Mouse (Mus musculus): ENCODE results near the gene Akip1.

The Akip1 gene

DNA sequence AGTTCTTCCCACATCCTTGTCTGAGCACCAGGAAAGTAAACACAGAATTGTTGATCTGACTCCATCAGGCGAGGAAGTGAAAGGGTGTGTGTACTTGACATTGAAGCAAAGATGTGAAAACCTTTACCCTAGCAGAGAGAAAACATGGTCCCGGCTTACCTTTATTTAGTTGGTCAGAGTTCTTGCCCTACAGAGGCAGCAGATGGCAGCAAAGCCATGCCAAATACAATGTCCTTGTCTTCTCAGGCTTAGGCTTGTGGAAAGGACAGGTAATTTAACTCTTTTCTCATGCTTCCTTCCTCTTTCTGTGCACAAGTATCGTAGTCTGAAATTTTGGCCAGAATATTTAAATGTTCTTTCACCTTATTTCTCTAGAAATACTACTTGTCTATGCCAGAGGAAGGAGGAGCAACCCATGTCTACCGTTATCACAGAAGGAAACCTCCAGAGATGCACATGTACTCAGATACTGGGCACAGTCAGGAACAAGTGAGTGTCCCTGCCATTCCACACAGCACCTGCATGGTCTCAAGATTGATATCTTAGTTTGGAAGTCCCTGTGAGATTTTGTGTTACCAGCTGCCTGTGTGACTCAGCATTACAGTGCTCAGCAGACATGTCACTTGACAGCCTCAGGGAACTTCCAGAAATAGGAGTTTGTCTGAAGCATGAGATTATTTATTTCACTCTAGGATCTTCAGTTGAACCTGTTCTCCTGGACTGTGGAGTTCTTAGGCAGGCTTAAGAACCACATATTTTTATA, 3.7 kb downstream of the Akip1 start:
- peak; percentile 50 for DNase-seq (ENCODE audit: low read depth, low spot score)

DNA sequence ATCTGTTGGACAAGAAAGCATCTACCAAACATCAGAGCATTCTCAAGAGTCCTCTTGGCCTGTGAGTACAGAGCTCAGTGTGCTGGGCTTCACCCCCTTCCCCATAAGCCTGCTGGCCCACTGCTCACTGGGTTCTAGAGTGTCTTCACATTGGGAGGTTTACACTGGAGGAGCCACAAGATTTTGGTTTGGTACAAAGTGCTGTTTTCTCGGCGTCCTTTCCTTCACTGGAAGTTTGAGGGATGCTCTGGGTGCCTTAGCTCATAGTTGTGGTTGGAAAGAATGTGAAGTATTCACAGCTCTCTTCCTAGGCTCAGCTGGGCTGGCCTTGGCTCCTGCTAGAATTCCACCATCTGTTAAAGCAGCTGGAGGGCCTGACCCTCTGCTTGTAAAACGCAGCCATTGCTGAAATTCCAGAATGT, 5.5 kb downstream of the Akip1 start:
- no peak for DNase-seq (ENCODE audit: low read depth, low spot score)

DNA sequence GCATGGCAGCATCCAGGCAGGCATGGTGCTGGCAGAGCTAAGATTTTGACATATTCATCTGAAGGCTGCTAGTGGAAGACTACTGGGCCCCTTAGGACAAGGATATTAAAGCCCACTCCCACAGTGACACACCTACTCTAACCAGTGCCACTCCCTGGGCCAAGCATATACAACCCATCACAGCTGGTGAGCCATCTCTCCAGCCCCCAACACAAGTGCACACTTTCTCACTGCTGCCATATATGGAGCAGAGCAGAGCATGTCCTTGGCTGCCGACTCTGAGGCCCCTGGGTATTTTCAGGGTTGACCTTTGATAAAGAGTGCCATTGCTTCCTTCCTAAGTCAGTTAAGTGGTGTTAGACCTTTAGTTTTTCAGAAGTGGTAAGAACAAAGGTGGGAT, 6.6 kb downstream of the Akip1 start:
- no peak for DNase-seq (ENCODE audit: low read depth, low spot score)

DNA sequence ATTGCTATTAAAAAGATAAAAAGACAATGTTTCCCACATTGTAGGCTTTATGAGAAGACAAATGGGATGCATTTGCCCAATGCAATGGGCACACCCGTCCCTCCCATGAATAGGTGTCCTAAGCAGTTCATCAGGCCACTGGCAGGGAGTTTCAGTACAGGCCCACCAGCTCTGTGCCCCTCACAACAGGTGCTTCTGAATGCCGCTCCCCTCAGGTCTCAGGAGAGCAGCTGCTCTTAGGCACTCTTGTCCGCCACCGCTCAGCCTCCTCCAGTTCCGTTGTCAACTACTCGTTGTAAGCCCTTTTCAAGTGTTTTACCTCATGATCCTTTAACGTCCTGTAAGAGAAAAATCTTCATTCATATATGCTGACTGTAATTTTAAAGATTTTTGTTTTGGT, 8.7 kb downstream of the Akip1 start:
- no peak for DNase-seq (ENCODE audit: low read depth, low spot score)

DNA sequence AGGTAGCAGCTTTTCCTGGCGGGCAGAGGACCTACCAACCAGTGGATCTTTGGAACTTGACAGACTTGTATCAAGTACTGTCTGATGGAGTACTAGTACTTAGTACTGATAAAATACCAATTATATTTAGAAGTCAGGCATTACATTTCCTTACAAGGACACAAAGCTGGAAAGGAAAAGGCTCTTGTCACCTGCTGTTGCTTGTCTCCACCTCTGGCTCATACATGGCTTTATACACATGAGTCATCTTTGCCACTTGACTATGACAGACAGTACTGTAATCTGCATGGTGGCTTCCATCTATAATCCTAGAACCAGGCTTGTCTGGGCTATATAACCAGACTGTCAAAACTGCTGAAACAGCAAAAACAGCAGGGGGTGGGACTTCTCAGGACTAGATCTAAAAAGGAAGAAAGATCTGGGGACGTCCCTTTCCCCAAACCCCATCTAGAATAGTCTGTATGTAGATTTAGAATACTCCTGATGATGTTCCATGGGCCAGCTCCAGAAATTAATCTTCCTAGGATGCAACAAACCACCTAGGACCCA, 10.0 kb downstream of the Akip1 start:
- no peak for DNase-seq (ENCODE audit: low read depth, low spot score)

DNA sequence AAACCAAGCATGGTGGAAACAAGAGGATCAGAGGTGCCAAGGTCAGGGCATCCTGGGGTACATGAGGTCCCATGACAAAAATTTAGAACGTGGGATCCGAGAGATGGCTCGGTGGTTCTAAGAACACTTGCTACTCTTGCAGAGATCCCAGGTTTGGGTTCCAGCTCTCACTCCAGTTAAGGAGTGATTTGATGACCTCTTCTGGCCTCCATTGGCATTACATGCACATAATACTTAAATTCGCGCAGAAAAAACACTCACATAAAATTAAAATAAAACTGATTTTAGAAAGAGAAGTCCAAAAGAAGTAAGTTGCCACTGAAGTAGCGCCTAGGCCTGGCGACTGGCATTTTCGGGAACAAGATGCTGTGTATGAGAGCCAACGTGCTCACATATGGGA, 15.8 kb downstream of the Akip1 start:
- peak; percentile 43 for DNase-seq (ENCODE audit: low read depth, low spot score)

DNA sequence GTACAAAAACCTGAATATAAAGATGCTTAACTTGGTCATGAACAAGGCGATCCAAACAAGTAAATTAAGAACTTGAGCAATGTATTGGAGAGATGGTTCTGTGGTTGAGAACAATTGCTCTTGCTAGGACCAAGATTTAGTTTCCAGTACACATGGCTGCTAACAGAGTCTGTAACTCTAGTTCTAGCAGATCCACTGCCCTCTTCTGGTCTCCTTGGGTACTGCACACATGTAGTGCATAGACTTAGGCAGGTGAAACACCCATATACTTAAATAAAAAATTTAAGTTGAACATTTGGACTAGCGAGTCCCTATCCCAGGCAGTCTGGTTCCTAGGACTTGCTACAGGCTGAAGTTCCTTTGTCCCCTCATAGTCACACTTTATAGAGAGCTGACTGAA, 19.1 kb downstream of the Akip1 start:
- no peak for DNase-seq (ENCODE audit: low read depth, low spot score)

DNA sequence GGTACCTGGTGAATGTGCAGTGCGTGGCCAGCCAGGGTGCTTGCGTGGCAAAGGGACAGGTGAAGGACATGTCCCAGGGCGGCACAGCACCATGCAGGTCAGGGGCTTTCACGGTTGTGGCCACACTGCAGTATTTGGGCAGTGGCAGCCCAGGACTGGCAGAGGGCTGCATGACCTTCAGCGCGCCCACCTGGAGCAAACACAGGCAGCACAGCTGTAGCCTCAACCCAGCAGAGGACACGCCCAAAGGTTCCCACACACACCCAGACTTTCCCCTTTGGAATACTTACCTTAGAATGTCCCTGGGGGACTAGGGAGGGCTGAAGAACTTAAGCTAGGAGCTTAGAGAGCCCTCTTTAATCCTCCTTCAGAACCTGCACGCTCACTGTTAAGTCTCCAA, 19.6 kb downstream of the Akip1 start:
- no peak for DNase-seq (ENCODE audit: low read depth, low spot score)

DNA sequence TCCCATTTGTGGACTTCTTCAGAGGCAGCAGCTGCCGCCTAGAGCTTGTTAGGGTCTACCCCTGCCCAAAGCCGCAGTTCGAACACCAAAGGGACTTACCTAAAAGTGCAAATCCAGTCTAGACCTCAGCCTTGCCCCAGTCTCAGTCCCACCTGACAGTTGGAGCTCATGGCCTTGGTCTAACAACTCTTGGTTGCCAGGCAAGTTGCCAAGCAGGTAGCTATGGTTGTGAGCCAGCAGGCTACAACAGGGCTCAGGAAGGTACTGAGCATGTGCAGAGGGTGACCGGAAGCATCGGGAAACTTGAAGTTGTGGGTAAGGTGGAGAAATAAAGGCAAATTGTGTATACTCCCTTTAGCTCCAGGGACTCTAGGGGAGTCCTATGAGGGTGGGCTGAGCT, 20.2 kb downstream of the Akip1 start, which contains the start of gene BC051019:
Gene BC051019 (minus strand): TSS at position 154 of the 400 bp plus-strand sequence.
- DNase-seq (ENCODE audit: low read depth, low spot score): no peak

DNA sequence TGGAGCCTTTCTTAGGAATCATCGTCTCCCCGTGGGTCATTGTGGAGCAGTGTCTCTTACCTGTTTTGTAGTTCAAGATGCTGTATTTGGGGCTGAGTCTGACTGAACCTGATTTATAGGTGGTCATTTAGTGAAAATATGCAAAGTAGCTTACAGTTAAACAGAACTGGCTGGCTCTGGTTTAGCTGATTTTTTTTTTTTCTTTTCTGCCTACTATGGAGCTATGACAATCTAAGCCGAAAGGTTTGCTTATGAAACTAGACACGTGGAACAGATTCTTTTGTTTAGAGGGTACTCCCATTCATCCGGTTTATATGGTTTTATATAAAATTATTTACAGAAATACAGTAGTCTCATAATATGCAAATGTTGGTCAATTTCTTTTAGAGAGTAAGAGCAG, 28.1 kb downstream of the Akip1 start, which contains the start of gene Ascl3:
Gene Ascl3 (minus strand): TSS at position 101 of the 400 bp plus-strand sequence.
- DNase-seq (ENCODE audit: low read depth, low spot score): no peak

DNA sequence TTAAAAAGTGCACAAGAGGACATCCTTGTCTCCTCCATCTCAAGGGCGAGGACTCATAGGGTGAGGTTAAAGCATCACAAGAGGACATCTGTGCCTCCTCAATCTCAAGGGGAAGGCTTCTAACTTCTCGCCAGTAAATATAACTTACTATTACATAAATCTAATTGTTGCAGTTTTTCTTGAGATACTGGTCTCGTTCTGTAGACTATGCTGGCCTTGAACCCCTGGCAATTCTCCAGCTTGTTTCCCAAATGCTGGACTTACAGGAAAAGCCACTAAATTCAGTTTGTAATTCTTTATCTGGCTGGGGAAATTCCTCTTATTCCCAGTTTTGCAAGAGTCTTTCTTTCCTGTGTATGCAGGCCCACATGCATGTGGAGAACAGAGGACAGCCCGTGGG, 31.3 kb downstream of the Akip1 start:
- DNase-seq (ENCODE audit: low read depth, low spot score): no peak

DNA sequence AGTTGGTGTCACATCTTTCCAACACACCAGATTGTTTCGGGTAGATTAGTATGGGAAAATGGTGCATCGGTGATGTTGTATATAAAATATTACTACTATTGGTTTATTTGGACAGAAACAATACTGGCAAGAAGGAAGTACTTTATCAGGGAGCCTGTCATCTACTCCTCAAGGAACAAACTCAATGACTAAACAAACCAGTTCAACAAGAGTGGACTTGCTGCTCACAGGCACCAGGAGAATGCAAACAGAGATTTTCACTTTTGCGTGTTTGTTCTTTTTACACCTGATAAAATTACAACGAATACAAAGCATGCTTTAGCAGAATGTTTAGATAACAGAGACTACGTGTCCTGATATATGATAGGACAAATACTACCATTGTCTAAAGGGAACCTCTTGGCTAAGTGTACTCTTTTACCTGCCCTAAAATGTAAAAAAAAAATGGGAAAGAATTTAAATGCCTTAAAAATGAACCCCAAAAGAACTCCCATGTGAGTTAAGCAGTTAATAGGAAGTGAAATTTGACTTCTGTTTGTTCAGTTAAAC, 36.4 kb downstream of the Akip1 start:
- no peak for DNase-seq (ENCODE audit: low read depth, low spot score)

DNA sequence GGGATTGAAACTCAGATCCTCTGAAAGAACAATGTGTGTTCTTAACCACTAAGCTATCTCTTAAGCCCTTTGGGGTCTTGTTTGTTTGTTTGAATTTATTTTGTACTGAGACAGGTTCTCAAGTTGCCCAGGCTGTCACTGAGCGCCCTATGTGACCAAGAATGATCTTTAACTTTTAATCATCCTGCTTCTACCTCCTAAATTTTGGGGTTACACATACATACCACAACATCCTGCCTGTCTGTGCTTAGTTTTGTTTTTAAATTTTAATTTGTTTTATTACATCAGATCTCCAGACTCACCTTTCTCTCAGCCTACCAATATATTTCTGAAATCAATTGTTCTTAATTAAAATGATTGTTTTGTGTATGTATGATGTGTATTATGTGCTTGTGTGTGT, 37.6 kb downstream of the Akip1 start:
- DNase-seq (ENCODE audit: low read depth, low spot score): no peak

DNA sequence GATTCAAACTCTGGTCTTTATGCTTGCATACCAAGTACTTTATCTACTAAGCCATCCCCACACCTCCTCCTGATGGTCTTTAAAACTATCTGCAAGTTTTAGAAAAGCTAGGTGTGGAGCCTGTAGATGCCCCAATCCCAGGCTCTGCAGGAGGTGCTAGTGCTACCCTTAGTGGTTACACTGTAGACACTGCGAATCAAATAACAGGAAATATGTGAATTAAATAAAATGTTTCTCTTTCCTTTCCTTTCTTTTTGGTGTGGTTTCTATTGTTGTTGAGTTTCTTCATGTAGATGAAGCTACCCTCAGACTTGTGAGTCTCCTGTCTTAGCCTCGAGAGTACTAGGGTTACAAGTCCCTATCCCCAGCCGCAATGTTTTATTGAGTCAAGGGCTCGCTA, 38.2 kb downstream of the Akip1 start:
- no peak for DNase-seq (ENCODE audit: low read depth, low spot score)

DNA sequence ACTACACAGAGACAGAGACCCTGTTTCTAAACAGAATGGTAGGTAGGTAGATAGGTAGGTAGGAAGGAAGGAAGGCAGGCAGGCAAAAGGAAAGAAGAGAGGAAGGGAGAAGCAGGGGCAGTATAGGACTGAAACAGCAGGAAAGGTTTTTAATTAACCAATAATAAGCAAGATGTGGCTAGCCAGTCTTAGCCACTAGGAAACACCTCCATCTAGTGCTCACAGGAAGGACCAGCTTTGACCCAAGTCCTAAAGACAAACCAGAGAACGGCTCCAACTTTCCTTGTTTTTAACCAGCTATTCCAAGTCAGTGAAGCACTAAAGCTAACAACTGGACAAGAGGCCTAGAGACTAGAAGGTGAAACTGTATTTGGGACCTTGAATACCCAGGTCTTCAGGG, 44.3 kb downstream of the Akip1 start:
- DNase-seq (ENCODE audit: low read depth, low spot score): no peak

DNA sequence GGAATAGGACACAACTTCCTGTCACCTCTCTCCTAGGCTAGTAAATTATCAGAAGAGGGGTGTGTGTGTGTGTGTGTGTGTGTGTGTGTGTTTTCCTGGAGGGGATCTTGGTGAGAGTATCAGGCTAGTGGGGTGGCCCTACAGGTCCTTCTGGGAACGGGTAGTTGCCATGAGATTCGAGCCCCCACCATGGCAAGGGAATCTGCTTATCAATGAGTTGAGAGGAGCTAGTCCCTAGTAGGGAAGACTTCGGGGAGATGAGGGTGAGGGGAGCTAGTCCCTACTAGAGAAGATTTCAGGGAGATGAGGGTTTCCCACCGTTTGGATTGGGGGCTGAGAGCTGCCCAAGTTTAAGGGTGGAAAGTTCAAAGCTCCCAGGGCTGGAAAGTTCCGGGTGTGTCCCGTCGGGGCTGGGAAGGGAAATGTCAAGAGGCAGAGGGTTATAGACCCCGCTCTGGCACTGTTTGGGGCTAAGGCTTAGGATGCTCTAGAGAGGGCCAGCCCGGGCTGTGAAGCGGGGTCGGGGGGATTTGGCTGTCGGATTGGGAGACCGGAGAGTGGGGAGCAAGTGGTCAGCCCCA, 48.0 kb downstream of the Akip1 start:
- no peak for DNase-seq (ENCODE audit: low read depth, low spot score)

DNA sequence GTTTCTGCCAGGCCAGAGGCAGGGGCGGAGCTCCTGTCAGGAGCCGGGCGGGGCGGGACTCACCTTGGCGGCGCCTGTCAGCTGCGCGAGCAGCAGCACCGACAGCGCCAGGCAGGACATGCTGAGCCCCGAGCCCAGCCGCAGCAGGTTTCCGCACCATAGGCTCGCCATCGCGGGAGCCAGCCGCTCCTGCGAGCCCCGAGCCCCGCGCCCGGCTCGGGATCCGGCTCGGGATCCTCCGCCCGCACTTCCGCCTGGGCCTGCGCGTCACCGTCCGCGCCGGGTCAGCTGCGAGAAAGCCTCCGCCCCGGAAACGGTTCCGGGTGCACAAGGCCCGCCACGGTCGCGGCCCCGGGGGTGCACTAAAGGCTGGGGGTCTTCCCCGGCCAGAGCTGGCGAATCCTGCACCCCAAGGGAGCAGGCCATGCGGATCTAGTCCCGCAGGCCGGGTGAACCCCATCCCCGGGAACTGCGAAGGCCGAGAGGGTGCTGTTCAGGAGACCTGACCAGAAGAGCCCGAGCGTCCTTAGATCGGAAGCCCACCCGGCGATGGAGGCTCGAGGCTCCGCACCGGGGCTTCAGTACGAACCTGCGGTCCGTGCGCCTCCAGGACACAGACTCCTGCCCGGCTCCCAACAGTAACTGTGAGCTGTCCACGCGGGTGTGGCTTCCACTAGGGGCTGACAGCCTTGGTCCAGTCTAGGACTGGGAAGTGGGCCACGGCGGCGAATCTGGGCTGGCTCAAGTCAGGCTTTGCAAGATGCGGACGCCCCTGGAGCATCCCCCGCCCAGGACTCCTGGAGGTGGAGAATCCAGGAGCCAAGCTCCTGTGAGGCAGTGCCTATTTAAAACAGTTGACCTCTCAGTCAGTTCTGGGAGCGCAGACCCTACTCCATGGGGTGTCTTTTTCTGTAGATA, 48.8 kb downstream of the Akip1 start, which contains the start of gene Tmem9b:
Gene Tmem9b (minus strand): TSS at position 868 of the 918 bp plus-strand sequence.
- DNase-seq (ENCODE audit: low read depth, low spot score): peak; percentile 41

DNA sequence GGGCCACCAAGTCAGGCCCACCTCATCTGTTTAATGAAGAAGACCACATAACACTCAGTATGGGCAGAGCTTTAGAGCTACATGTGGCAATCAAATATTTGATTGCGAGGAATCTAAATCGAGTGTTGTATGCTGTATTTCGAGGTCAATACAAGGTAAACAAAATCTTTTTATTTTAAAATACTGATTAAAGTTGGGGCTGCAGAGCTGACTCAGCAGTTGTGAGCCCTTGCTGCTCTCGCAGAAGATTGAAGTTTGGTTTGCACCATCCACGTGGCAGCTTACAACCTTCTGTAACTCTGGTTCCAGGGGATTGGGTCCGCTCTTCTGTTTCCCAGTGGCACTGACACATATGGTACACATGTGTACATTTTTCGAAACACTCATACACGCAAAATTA, 50.5 kb downstream of the Akip1 start:
- no peak for DNase-seq (ENCODE audit: low read depth, low spot score)

DNA sequence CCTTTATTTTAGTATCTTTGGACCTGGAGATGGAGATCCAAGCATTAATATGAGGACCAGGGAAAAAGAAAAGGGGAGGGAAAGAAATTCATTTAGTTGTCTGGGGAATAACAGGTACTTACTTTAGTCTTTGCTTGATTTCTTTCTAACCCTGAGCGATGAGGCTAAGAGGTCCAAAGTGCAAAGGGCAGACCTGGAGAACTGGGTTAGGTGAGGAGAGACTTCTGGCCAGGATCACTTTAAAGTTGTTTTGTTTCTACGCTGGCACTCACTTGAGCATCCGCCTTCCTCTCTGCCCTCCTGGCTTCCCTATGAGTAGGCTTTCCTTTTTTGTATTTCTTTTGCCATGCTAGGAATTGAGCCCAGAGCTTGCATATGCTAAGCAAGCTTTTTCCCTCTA, 52.8 kb downstream of the Akip1 start:
- DNase-seq (ENCODE audit: low read depth, low spot score): no peak
